Mouse (Mus musculus) midbrain, embryonic 16.5 days (tissue): ENCODE measurements around the gene Adgrg1. TPM values are rescaled to one million over a fixed set of nuclear protein-coding genes. Genes with fewer than 3 reads are reported as not detected.
A peak's percentile ranks its signal among the peaks of the same experiment; 100 is the strongest.

Experiments used
- ATAC-seq: fragments of 200-750 bp; cut with Nextera tagmentation; 2 replicates; pipeline ENCODE4 v1.8.0; 2017; ENCODE audit warnings: moderate TSS enrichment
- H3K27ac ChIP-seq: fragments of 300-500 bp; sonication (generic); 2 replicates; pipeline ENCODE4 v1.5.1; 2014; ENCODE audit warnings: mild to moderate bottlenecking, low read length, mixed read lengths
- H3K27me3 ChIP-seq: fragments of 300-500 bp; sonication (generic); 2 replicates; pipeline ENCODE4 v1.6.1; 2014; ENCODE audit warnings: low read depth, low read length, mixed read lengths; ENCODE audit not compliant: control insufficient read depth, insufficient read depth
- H3K36me3 ChIP-seq: fragments of 300-500 bp; sonication (generic); 2 replicates; pipeline ENCODE4 v1.6.1; 2014; ENCODE audit warnings: mild to moderate bottlenecking, low read length, moderate library complexity, mixed read lengths; ENCODE audit not compliant: control insufficient read depth, insufficient read depth
- H3K4me1 ChIP-seq: fragments of 300-500 bp; sonication (generic); 2 replicates; pipeline ENCODE4 v1.6.1; 2014; ENCODE audit warnings: mild to moderate bottlenecking, low read length, mixed read lengths; ENCODE audit not compliant: control insufficient read depth, insufficient read depth
- H3K4me2 ChIP-seq: fragments of 300-500 bp; sonication (generic); 2 replicates; pipeline ENCODE4 v1.6.1; 2014; ENCODE audit warnings: mild to moderate bottlenecking, low read length, mixed read lengths
- H3K4me3 ChIP-seq: fragments of 300-500 bp; sonication (generic); 2 replicates; pipeline ENCODE4 v1.5.1; 2014; ENCODE audit warnings: low read depth, mild to moderate bottlenecking, low read length, moderate library complexity, mixed read lengths
- H3K9ac ChIP-seq: fragments of 300-500 bp; sonication (generic); 2 replicates; pipeline ENCODE4 v1.6.1; 2014; ENCODE audit warnings: low read depth, low read length, mixed read lengths
- H3K9me3 ChIP-seq: fragments of 300-500 bp; sonication (generic); replicated peaks from 2 replicates; pipeline ENCODE4 v1.6.1; 2014; ENCODE audit warnings: mild to moderate bottlenecking, low read length, mixed read lengths; ENCODE audit not compliant: control insufficient read depth, poor library complexity, severe bottlenecking
- WGBS: fragments of 180-500 bp; shearing (Covaris S2); extraction: QIAGEN DNeasy Blood & Tissue Kit; methylation state at CpG from one replicate; pipeline ENCODE4 v1.1.7; 2014; 5-methylcytosine and 5-hydroxymethylcytosine counted together
- polyA plus RNA-seq: library from polyadenylated mRNA; unstranded; fragments of >200 nt; fragmentation: Nextera tagmentation; extraction: Ambion mirVana; gene quantifications from 2 replicates; pipeline ENCODE4 v1.2.1, GENCODE M21; 2015

Adgrg1 gene
- polyA plus RNA-seq, 1 experiment from 2014 or later, result 153 TPM

DNA sequence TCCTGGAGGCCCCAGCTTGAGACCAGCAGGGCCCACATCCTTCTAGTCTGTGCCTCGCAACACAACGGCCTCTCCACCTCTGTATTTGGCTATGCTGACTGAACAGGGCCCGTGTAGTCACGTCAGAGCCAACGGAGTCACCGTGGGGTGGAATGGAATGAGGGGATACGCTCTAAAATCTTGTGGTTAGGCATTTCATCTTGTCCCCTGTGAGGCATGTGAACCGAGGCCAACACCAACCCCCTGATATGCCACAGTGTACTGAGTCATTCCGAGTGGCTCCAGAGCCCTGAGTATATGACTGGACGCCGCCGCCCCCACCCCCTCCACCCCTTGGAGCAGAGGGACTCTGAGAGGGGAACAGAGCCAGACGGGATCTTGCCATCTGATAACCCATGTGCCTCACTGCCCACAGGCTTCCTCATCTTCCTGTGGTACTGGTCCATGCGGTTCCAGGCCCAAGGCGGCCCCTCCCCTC is 37.9 kb downstream of the Adgrg1 start:
- H3K4me2 ChIP-seq, result no peak overlapping the region
- H3K27ac ChIP-seq, result no peak overlapping the region
- H3K4me3 ChIP-seq, result no peak overlapping the region
- H3K4me1 ChIP-seq, result no peaks in the 10 kb centered on the region
- ATAC-seq, result no peak; the same call in 1 of the 2 replicates
- 93% methylated on average over 15 of the region's 15 CpGs for WGBS
- H3K9me3 ChIP-seq, result no peaks in the 10 kb centered on the region
- H3K9ac ChIP-seq, result no peak overlapping the region
- H3K36me3 ChIP-seq, result peaks cover 44% of the 10 kb centered on the region
- no peaks in the 10 kb centered on the region for H3K27me3 ChIP-seq

DNA sequence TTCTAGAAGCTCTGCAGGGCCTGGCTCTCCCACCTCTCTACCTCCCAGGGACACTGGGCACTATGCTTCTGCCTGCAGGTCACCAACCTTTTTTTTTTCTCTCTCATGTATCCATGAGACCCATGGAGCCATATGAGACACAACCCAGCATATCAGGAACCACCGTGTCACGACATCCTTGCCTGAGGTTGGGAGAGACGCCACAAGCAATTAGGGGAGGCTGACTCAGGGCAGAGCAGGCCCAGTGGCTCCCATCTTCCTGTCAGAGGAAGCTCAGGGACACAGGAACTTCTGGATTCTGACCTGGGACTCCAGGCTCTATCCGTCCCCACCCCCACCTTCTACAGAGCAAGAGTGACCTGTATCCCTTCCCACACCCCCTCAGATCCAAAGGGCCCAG is 41.3 kb downstream of the Adgrg1 start:
- Histone ChIP-seq H3K36me3 (peaks cover 24% of the 10 kb centered on the region), H3K9me3 (no peaks in the 10 kb centered on the region), H3K4me2 (no peak overlapping the region), H3K27me3 (no peaks in the 10 kb centered on the region), H3K9ac (no peak overlapping the region), H3K4me3 (no peak overlapping the region), H3K27ac (0 out of 2 replicates have a peak overlapping the region, but pooled peaks have one; percentile 22), H3K4me1 (no peaks in the 10 kb centered on the region)
- WGBS, result 79% methylated on average over 4 of the region's 4 CpGs
- ATAC-seq, result no peak

GRCm38 (mm10) chr8:95016684-95017083 is 42.1 kb downstream of the Adgrg1 start:
- Histone ChIP-seq H3K27me3 (no peaks in the 10 kb centered on the region), H3K4me2 (no peak overlapping the region), H3K36me3 (peaks cover 17% of the 10 kb centered on the region), H3K4me1 (no peaks in the 10 kb centered on the region), H3K4me3 (no peak overlapping the region), H3K9ac (no peak overlapping the region), H3K9me3 (no peaks in the 10 kb centered on the region), H3K27ac (no peak overlapping the region)
- ATAC-seq, result peak; percentile 22; the same call in 1 of the 2 replicates
- 57% methylated on average over 4 of the region's 4 CpGs for WGBS

- no peak within 1 kb of the TSS for H3K4me3 ChIP-seq
- WGBS, result 84% methylated on average over 11 of the region's 11 CpGs
- H3K36me3 ChIP-seq, result peaks cover 14% of the 10 kb centered on the region
- H3K4me2 ChIP-seq, result no peak within 1 kb of the TSS
- no peaks in the 10 kb centered on the region for H3K27me3 ChIP-seq
- H3K9me3 ChIP-seq, result no peaks in the 10 kb centered on the region
- ATAC-seq, result no peak
- H3K4me1 ChIP-seq, result no peaks in the 10 kb centered on the region
- no peak within 1 kb of the TSS for H3K9ac ChIP-seq
- no peak within 1 kb of the TSS for H3K27ac ChIP-seq
Observed at GRCm38 (mm10) chr8:95017451-95017850, 42.9 kb downstream of the Adgrg1 start, which contains the start of gene Adgrg3. Adgrg3 (plus strand) TSS chr8:95017692.

- H3K27me3 ChIP-seq, result no peaks in the 10 kb centered on the region
- no peak for ATAC-seq
- peaks cover 9% of the 10 kb centered on the region for H3K36me3 ChIP-seq
- no peak overlapping the region for H3K9ac ChIP-seq
- 87% methylated on average over 9 of the region's 9 CpGs for WGBS
- H3K27ac ChIP-seq, result no peak overlapping the region
- no peak overlapping the region for H3K4me3 ChIP-seq
- no peaks in the 10 kb centered on the region for H3K9me3 ChIP-seq
- no peak overlapping the region for H3K4me2 ChIP-seq
- H3K4me1 ChIP-seq, result no peaks in the 10 kb centered on the region
Observed at GRCm38 (mm10) chr8:95017969-95018635, 43.6 kb downstream of the Adgrg1 start.

DNA sequence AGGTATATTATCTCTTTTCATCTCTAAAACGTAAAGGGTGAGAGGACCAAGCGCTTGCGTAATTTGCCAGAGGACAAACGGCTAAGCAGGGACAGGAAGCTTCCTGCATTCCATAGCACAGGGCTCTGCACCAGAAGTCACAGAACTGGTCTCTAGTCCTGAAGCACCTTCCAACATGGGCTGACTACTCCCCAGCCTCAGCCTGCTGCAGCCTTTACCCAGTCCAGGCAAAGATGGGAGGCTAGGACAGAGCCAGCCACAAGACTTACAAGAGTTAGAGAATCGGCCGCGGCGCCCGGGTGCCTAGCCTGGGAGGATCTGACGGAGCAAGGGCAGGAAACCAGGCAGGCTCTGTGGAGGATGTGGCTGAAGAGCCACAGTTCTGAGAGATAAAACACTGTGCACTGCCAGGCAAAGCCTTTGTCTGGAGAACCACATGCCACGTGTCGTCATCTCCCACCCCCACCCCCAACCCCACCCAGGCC is 45.8 kb downstream of the Adgrg1 start:
- Histone ChIP-seq H3K27me3 (no peaks in the 10 kb centered on the region), H3K36me3 (no peaks in the 10 kb centered on the region), H3K4me3 (no peak overlapping the region), H3K9ac (no peak overlapping the region), H3K4me2 (no peak overlapping the region), H3K9me3 (no peaks in the 10 kb centered on the region), H3K27ac (no peak overlapping the region), H3K4me1 (no peaks in the 10 kb centered on the region)
- WGBS, result 81% methylated on average over 12 of the region's 12 CpGs
- ATAC-seq, result no peak

DNA sequence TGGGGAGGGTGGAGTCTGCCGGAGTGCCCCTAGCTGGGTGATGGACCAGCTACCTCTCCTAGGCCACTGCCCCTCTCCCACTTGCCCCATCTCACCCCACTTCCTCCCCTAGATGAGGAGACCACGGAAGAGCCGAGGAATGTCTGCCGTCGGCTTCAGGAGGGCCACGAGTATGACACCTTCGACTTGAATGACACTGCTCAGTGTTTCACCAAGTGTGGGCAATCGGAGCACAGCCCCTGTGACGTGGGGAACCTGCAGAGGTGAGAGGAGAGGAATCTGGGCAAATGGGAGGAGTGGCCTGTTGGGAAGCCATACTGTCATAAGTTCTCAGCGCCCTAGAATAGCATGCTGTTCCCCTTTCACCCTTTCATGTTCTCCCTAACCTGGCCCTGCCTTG is 46.3 kb downstream of the Adgrg1 start:
- Histone ChIP-seq H3K27ac (no peak overlapping the region), H3K4me1 (no peaks in the 10 kb centered on the region), H3K9ac (no peak overlapping the region), H3K4me2 (no peak overlapping the region), H3K4me3 (no peak overlapping the region), H3K27me3 (no peaks in the 10 kb centered on the region), H3K9me3 (no peaks in the 10 kb centered on the region), H3K36me3 (no peaks in the 10 kb centered on the region)
- 88% methylated on average over 10 of the region's 10 CpGs for WGBS
- ATAC-seq, result no peak

DNA sequence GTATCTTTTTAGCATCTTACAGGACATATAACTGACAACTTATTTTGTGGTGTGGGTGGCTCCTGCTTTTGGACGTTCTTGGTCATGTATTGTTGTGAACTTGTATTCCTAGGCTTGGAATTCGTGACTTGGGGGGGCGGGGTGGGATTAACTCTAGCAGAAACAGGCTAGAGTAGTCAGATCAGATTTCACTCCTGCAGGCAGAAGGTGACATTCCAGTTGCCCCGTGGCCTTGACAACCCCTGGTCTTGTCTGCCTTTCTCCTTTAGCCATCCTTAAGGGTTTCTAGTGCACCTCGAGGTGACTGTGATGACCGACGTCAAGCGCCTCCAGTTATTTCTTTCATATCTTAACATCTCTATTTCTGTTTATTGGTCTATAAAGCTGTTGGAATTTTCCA is 48.6 kb downstream of the Adgrg1 start:
- H3K9ac ChIP-seq, result no peak overlapping the region
- H3K27me3 ChIP-seq, result no peaks in the 10 kb centered on the region
- H3K9me3 ChIP-seq, result no peaks in the 10 kb centered on the region
- no peaks in the 10 kb centered on the region for H3K36me3 ChIP-seq
- no peak overlapping the region for H3K27ac ChIP-seq
- H3K4me1 ChIP-seq, result no peaks in the 10 kb centered on the region
- H3K4me2 ChIP-seq, result no peak overlapping the region
- 15% methylated on average over 8 of the region's 8 CpGs for WGBS
- no peak overlapping the region for H3K4me3 ChIP-seq
- ATAC-seq, result no peak

GRCm38 (mm10) chr8:95024387-95024786 is 49.8 kb downstream of the Adgrg1 start:
- no peak overlapping the region for H3K4me3 ChIP-seq
- 84% methylated on average over 4 of the region's 4 CpGs for WGBS

More at GRCm38 (mm10) chr8:95024387-95024786, 49.8 kb downstream of the Adgrg1 start:
- H3K36me3 ChIP-seq, result no peaks in the 10 kb centered on the region
- no peak overlapping the region for H3K27ac ChIP-seq
- no peak overlapping the region for H3K9ac ChIP-seq
- H3K9me3 ChIP-seq, result no peaks in the 10 kb centered on the region
- no peaks in the 10 kb centered on the region for H3K4me1 ChIP-seq
- ATAC-seq, result no peak
- no peak overlapping the region for H3K4me2 ChIP-seq
- H3K27me3 ChIP-seq, result no peaks in the 10 kb centered on the region
